Mouse (Mus musculus) limb, embryonic 11.5 days (tissue): ENCODE results near the gene Prmt9. TPM values are rescaled to one million over a fixed set of nuclear protein-coding genes. Genes with fewer than 3 reads are reported as not detected.

Source experiments
- ATAC-seq: fragments of 200-750 bp; cut with Nextera tagmentation; 2 replicates; pipeline ENCODE4 v1.8.0; 2017; ENCODE audit warnings: low read depth; ENCODE audit not compliant: insufficient number of reproducible peaks, low FRiP score, low TSS enrichment
- DNase-seq: peaks from one replicate; pipeline ENCODE4 v3.0.0-alpha.2; 2015; ENCODE audit warnings: low spot score
- H3K27ac ChIP-seq: fragments of 300-500 bp; sonication (generic); replicated peaks from 2 replicates; pipeline ENCODE4 v1.5.1; 2014; ENCODE audit warnings: low read depth, mild to moderate bottlenecking, low read length
- H3K27me3 ChIP-seq: fragments of 300-500 bp; sonication (generic); 2 replicates; pipeline ENCODE4 v1.6.1; 2014; ENCODE audit warnings: mild to moderate bottlenecking, low read length, mixed read lengths; ENCODE audit not compliant: control insufficient read depth, insufficient read depth
- H3K36me3 ChIP-seq: fragments of 300-500 bp; sonication (generic); 2 replicates; pipeline ENCODE4 v1.6.1; 2014; ENCODE audit warnings: mild to moderate bottlenecking, low read length, moderate library complexity, mixed read lengths; ENCODE audit not compliant: control insufficient read depth, insufficient read depth
- H3K4me1 ChIP-seq: fragments of 300-500 bp; sonication (generic); 2 replicates; pipeline ENCODE4 v1.6.1; 2014; ENCODE audit warnings: low read length, mixed read lengths; ENCODE audit not compliant: control insufficient read depth, insufficient read depth
- H3K4me2 ChIP-seq: fragments of 300-500 bp; sonication (generic); 2 replicates; pipeline ENCODE4 v1.6.1; 2014; ENCODE audit warnings: low read depth, mild to moderate bottlenecking, moderate library complexity; ENCODE audit not compliant: severe bottlenecking
- H3K4me3 ChIP-seq: fragments of 300-500 bp; sonication (generic); 2 replicates; pipeline ENCODE4 v1.5.1; 2014; ENCODE audit warnings: low read depth, low read length
- H3K9ac ChIP-seq: fragments of 300-500 bp; sonication (generic); 2 replicates; pipeline ENCODE4 v1.6.1; 2014; ENCODE audit warnings: mild to moderate bottlenecking, low read length
- H3K9me3 ChIP-seq: fragments of 300-500 bp; sonication (generic); 2 replicates; pipeline ENCODE4 v1.6.1; 2016; ENCODE audit warnings: low read length; ENCODE audit not compliant: control insufficient read depth
- WGBS: fragments of 180-500 bp; shearing (Covaris S2); extraction: QIAGEN DNeasy Blood & Tissue Kit; methylation state at CpG from one replicate; pipeline ENCODE4 v1.1.7; 2014; 5-methylcytosine and 5-hydroxymethylcytosine counted together
- polyA plus RNA-seq: library from polyadenylated mRNA; unstranded; fragments of >200 nt; fragmentation: Nextera tagmentation; extraction: Ambion mirVana; gene quantifications from 2 replicates; pipeline ENCODE4 v1.2.1, GENCODE M21; 2014

Gene Prmt9
- polyA plus RNA-seq, 1 experiment from 2014 or later: 22.2 TPM

DNA sequence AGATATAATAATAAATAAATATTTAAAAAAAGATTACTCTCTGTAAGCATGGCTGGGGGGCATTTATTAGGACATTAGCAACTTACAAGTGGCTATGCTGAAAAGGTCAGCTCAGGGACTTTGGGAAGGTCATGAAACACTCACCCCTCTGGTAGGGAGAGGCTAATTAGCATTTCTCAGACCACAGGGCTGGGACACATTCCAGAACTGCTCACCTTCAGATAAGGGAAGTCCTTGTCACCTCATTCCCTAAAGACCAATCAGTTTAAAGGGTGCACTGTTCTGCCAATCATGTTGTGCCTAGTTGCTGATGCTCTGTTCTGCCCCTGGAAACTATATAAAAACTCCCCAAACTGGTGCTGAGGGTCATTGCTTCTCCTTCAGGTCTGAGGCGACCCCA, 10.9 kb upstream of the Prmt9 start:
- 73% methylated on average over 1 of the region's 1 CpGs for WGBS
- no peak for ATAC-seq

DNA sequence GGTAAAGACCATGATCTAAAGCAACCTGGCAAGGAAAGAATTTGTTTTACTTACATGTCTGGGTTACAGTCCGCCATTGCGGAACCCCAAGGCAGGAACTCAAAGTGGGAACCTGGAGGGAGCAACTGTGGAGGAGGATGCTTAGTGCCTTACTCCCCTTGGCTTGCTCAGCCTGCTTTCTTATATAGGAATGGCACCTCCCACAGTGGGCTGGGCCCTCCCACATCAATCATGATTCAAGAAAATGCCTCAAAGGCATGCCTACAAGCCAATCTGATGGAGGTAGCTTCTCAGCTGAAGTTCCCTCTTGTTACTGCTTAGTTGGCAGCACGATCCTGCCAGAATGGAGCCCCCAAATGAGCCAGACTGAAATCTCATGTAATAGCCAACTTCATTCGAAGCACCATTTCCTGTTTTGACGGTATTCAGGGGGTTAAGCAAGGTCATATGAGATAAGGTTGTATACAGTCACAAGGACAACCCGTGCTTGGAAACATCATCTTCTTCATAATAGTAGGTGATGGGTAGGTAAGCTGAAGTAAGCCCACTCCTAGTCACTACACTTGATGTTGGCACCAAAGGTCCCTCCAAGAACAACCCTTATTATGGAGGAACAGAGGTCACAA, 5.9 kb upstream of the Prmt9 start:
- H3K27me3 ChIP-seq: no peaks in the 10 kb centered on the region
- no peaks in the 10 kb centered on the region for H3K9me3 ChIP-seq
- H3K27ac ChIP-seq: no peak overlapping the region
- WGBS: 90% methylated on average over 6 of the region's 6 CpGs
- ATAC-seq (no peak), DNase-seq (no peak)
- H3K36me3 ChIP-seq: no peaks in the 10 kb centered on the region
- H3K4me1 ChIP-seq: no peaks in the 10 kb centered on the region
- H3K4me3 ChIP-seq: no peak overlapping the region
- H3K4me2 ChIP-seq: no peak overlapping the region
- no peak overlapping the region for H3K9ac ChIP-seq

More for the DNA sequence above, 10.9 kb upstream of the Prmt9 start:
- Histone ChIP-seq H3K36me3 (no peaks in the 10 kb centered on the region), H3K4me3 (no peak overlapping the region), H3K9ac (no peak overlapping the region), H3K4me2 (no peak overlapping the region), H3K4me1 (no peaks in the 10 kb centered on the region), H3K27me3 (no peaks in the 10 kb centered on the region), H3K27ac (no peak overlapping the region), H3K9me3 (no peaks in the 10 kb centered on the region)
- no peak for DNase-seq

DNA sequence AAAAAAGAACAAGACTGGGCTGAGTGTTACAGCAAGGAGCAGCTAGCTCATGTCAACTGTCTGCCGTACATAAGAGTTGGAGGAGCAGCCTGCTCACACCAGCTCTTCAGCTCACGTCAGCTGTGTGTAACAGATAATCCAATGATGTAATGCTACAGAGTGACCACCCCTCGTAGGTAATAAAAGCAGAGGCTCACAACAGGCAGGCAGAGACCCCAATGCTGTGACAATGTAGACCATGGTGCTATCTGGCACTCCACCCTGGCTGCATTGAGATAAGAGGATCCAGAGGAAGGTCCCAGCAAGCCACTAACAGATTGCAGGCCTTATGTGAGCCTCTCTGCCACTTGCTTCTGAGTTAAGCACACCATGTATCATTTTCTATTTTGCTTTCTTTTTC, 4.8 kb upstream of the Prmt9 start:
- Histone ChIP-seq H3K27me3 (no peaks in the 10 kb centered on the region), H3K4me3 (no peak overlapping the region), H3K4me1 (no peaks in the 10 kb centered on the region), H3K9ac (no peak overlapping the region), H3K9me3 (no peaks in the 10 kb centered on the region), H3K4me2 (no peak overlapping the region), H3K27ac (no peak overlapping the region), H3K36me3 (no peaks in the 10 kb centered on the region)
- 76% methylated on average over 3 of the region's 3 CpGs for WGBS
- DNase-seq: no peak
- ATAC-seq: no peak

DNA sequence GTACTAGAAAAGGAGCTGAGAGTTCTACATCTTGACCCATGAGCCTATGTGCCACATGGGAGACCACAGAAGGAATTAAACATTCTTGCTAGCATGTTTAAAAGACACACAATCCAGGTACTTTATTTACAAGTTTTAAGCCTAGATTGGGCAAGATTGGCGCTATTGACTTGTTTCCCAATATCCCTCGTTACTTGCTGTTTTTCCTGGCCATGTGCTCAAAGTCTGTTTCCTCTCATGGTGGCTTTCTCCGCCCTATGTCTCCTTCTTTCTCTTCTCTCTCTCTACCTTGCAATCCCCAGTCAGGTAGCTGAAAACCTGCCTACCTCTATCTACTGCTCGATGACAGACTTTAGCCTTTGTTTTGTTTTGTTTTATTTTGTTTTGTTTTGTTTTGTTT, 3.6 kb upstream of the Prmt9 start:
- Histone ChIP-seq H3K36me3 (no peaks in the 10 kb centered on the region), H3K4me2 (no peak overlapping the region), H3K27me3 (no peaks in the 10 kb centered on the region), H3K27ac (no peak overlapping the region), H3K9me3 (no peaks in the 10 kb centered on the region), H3K4me3 (no peak overlapping the region), H3K9ac (no peak overlapping the region), H3K4me1 (no peaks in the 10 kb centered on the region)
- no peak for ATAC-seq
- no peak for DNase-seq
- WGBS: 82% methylated on average over 4 of the region's 4 CpGs

DNA sequence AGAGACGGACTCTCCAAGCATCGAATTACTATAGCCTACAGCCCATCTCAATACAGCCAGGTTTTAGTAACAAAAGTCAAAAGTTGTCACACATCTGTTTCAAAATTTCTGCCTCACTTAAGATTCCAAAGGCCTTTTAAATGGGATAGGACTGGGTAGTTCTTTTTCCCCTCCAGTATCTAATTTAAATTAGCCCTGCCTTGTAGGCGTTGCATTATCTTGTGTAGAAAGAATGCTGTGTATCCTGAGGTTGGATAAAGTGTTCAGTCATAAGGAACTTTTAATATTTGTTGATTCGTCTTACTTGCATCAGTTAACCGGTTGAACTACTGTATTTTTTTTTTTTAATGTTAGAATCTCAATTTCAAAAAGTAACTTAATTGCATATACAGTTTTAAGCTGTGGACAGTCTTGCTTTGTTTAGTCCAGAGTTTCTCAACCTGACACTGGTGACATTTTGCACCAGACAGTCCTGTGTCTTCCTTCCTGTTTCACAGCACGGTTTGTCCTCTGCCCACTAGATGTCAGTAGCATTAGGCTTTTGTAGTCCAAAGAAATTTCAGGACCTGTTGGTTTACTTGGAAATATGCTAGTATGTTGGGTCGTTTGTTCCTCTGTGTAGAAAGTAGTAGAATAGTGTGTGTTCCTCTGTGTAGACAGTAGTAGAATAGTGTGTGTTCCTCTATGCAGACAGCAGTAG, 834 bp downstream of the Prmt9 start:
- DNase-seq: no peak
- WGBS: 34% methylated on average over 7 of the region's 7 CpGs

DNA sequence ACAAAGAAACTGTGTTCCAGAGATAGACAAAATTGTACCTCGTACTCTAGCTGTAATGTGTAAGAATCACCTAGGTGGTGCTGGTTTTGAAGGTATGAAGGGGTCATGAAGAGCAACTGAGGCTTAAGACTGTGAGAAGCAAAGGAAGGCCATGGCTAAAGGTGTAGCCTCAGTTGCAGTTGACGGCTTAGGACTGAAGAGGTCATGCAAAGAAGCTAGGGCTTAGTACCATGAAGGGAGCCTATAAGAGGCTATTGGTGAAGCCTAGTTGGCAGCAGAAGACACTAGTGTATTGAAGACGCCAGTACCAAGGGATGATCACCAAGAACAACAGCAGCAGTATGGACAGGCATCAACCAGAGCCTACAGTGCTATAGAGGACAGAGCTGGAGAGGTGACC, 3.3 kb downstream of the Prmt9 start:
- Histone ChIP-seq H3K4me1 (no peaks in the 10 kb centered on the region), H3K4me2 (no peak overlapping the region), H3K27ac (no peak overlapping the region), H3K27me3 (no peaks in the 10 kb centered on the region), H3K36me3 (peaks cover 11% of the 10 kb centered on the region; the same call in 1 of the 2 replicates), H3K9ac (no peak overlapping the region), H3K4me3 (no peak overlapping the region), H3K9me3 (no peaks in the 10 kb centered on the region)
- no peak for DNase-seq
- 96% methylated on average over 3 of the region's 3 CpGs for WGBS
- ATAC-seq: no peak

More for the DNA sequence above, 834 bp downstream of the Prmt9 start:
- no peak overlapping the region for H3K27ac ChIP-seq
- H3K9me3 ChIP-seq: no peaks in the 10 kb centered on the region
- no peaks in the 10 kb centered on the region for H3K4me1 ChIP-seq
- H3K9ac ChIP-seq: peak overlapping the region; percentile 82
- H3K4me2 ChIP-seq: peak overlapping the region; percentile 66
- peaks cover 4% of the 10 kb centered on the region; the same call in 1 of the 2 replicates for H3K36me3 ChIP-seq
- no peak for ATAC-seq
- peak overlapping the region; percentile 86 for H3K4me3 ChIP-seq
- H3K27me3 ChIP-seq: no peaks in the 10 kb centered on the region

DNA sequence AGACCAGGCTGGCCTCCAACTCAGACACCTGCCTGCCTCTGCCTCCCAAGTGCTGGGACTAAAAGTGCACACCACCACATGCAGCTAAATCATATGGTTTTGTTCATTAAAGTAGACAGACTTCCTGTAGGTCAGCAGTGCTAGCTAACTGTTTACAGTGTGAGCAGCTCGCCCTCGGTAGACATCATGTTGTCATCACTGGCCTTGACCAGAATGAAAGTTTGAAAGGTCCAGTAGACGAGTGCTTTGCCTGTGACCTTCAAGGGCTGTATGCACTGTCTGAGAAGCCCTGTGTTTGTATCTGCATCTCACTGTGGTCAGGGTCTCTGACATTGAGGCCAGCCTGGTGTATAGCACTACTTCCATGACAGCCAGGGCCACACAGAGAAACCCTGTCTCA, 12.2 kb downstream of the Prmt9 start:
- H3K4me2 ChIP-seq: no peak overlapping the region
- peaks cover 23% of the 10 kb centered on the region; the same call in 1 of the 2 replicates for H3K36me3 ChIP-seq
- H3K4me1 ChIP-seq: no peaks in the 10 kb centered on the region
- H3K9ac ChIP-seq: no peak overlapping the region
- H3K4me3 ChIP-seq: no peak overlapping the region
- ATAC-seq (no peak), DNase-seq (no peak)
- no peaks in the 10 kb centered on the region for H3K27me3 ChIP-seq
- 92% methylated on average over 3 of the region's 3 CpGs for WGBS
- no peak overlapping the region for H3K27ac ChIP-seq
- no peaks in the 10 kb centered on the region for H3K9me3 ChIP-seq

DNA sequence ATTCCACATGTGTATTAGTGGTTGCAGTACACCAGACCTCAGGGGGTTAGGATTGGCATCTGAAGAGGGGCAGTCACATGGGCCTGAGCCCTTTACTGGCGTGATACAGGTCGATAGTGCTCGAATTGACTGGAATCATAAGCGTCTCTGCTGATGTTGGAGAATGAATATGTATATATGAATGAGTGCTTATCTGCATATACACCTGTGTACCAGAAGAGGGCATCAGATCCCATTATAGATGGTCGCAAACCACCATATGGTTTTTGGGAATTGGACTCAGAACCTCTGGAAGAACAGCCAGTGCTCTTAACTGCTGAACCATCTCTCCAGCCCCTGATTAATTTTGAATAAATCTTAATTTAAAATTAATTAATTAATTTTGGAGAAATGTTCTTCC, 25.0 kb downstream of the Prmt9 start:
- Histone ChIP-seq H3K36me3 (peaks cover 6% of the 10 kb centered on the region; the same call in 1 of the 2 replicates), H3K9ac (no peak overlapping the region), H3K4me1 (no peaks in the 10 kb centered on the region), H3K27me3 (no peaks in the 10 kb centered on the region), H3K9me3 (no peaks in the 10 kb centered on the region), H3K27ac (no peak overlapping the region), H3K4me3 (no peak overlapping the region), H3K4me2 (no peak overlapping the region)
- 86% methylated on average over 5 of the region's 5 CpGs for WGBS
- ATAC-seq (no peak), DNase-seq (no peak)
